Mouse (Mus musculus): ENCODE measurements at regions not wholly inside any gene's neighbourhood (a gene's known extent, or its start where the extent isn't known, plus 50 kb on each side); places are given as distances from the start of the nearest gene placed in this dataset.

DNA sequence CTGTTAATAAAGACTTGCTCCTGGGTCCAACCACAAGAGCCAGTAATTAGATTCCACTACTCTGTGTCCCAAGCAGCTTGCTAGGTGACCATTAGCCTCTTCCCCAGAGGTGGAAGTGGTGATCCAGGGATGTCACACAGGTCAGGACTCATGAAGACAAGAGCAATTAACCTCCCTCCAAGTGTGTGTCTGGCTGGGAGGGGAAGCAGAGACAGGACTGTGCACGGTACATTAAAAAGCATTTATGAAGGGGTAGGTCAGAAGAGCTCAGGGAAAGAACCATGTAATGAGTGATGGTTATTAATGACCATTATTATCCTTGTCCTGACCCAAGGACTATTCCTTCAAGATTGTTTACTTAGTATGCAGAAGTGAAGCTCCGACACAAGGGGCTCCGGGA, 136.9 kb upstream of the Gm6657 start:
- Histone ChIP-seq H3K36me3 (ENCODE audit: control insufficient read depth, insufficient read depth, low read length) (no peaks in the 10 kb centered on the region), H3K9ac (ENCODE audit: low read depth, low read length) (no peak overlapping the region), H3K27me3 (ENCODE audit: control insufficient read depth, insufficient read depth, low read length) (peaks cover 2% of the 10 kb centered on the region; the same call in 1 of the 2 replicates), H3K4me3 (no peak overlapping the region), H3K79me2 (replicated peaks; ENCODE audit: control insufficient read depth, insufficient read depth, low read length) (no peaks in the 10 kb centered on the region), H3K27ac (no peak overlapping the region), H3K4me1 (ENCODE audit: control insufficient read depth, insufficient read depth, low read length) (no peaks in the 10 kb centered on the region)
- DNase-seq, result no peak
- TF ChIP-seq EP300 (IDR thresholded peaks at IDR 0.05; ENCODE audit: insufficient read depth, low read depth, low read length) (no peak), CTCF (IDR thresholded peaks at IDR 0.05) (no peak)
- 81% methylated on average over 3 of the region's 3 CpGs for WGBS
- intact Hi-C loops (cut with DNase I), result loop anchor here (2.0 kb wide), 1 partner anchor 32 kb away; no protein-coding TSS in a partner anchor

- no peaks in the 10 kb centered on the region for H3K79me2 ChIP-seq (replicated peaks; ENCODE audit: control insufficient read depth, insufficient read depth, low read length)
- no peak overlapping the region for H3K4me3 ChIP-seq
- no peak for TF ChIP-seq CTCF (IDR thresholded peaks at IDR 0.05)
- no peak for TF ChIP-seq EP300 (IDR thresholded peaks at IDR 0.05; ENCODE audit: insufficient read depth, low read depth, low read length)
- TF ChIP-seq POLR2A (IDR thresholded peaks at IDR 0.05; ENCODE audit: insufficient read depth, low read depth, low read length), result no peak
- H3K27ac ChIP-seq, result no peak overlapping the region
- 69% methylated on average over 5 of the region's 5 CpGs for whole genome bisulfite sequencing
- peaks cover 2% of the 10 kb centered on the region; the same call in 1 of the 2 replicates for H3K27me3 ChIP-seq (ENCODE audit: control insufficient read depth, insufficient read depth, low read length)
- intact Hi-C loops (cut with DNase I), result no loop called here
- no peak overlapping the region for H3K9ac ChIP-seq (ENCODE audit: low read depth, low read length)
- H3K4me1 ChIP-seq (ENCODE audit: control insufficient read depth, insufficient read depth, low read length), result no peaks in the 10 kb centered on the region
- no peak for DNase-seq
- no peaks in the 10 kb centered on the region for H3K36me3 ChIP-seq (ENCODE audit: control insufficient read depth, insufficient read depth, low read length)
These were observed 134.1 kb upstream of the Gm6657 start for GRCm38 (mm10) chr12:78059965-78060364.

DNA sequence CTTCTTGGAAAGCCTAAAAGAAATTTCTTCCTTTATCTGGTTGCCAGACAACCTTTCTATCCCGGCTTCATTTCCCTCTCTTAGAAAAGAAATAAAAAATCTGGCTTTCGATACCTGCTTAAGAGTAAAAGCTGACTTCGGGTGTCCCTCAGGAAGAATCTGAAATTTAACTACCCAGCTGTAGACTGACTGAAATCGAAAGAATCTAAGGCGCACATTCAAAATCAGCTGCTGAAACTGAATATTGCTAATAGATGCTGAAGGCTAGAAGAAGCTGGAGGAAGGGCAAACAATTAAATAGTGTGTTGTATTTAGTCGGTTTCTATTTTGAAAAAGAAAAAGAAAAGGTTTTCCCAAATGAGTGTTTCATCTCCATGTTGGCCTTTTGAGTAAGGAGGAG, 128.0 kb upstream of the Gm6657 start:
- WGBS, result 82% methylated on average over 6 of the region's 6 CpGs

DNA sequence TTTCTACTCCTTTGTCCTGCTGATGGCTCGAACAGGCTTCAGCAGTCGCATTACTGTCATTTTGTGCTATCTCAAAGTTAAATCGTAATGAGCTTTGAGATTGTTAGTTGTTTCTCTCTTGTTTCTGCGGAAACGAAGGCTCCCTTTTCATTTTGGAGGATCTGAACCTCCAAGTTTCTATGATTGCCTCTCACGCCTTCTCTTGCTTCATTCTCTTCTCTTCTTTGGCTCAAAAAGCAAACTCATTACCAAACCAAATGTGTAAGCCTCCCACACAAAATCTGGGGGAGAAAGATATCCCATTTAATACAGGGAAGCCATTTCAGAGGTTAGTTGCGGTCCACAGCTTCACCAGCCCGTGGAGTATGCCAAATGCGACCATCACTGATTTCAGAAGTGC, 121.1 kb upstream of the Gm6657 start:
- Histone ChIP-seq H3K27me3 (ENCODE audit: control insufficient read depth, insufficient read depth, low read length) (no peaks in the 10 kb centered on the region), H3K36me3 (ENCODE audit: control insufficient read depth, insufficient read depth, low read length) (no peaks in the 10 kb centered on the region), H3K4me3 (no peak overlapping the region), H3K79me2 (replicated peaks; ENCODE audit: control insufficient read depth, insufficient read depth, low read length) (no peaks in the 10 kb centered on the region), H3K9ac (ENCODE audit: low read depth, low read length) (no peak overlapping the region), H3K4me1 (ENCODE audit: control insufficient read depth, insufficient read depth, low read length) (peaks cover 4% of the 10 kb centered on the region), H3K27ac (no peak overlapping the region)
- 83% methylated on average over 9 of the region's 9 CpGs for WGBS
- no peak for DNase-seq
- intact Hi-C loops (cut with DNase I), result no loop called here
- no peak for TF ChIP-seq POLR2A (IDR thresholded peaks at IDR 0.05; ENCODE audit: insufficient read depth, low read depth, low read length)
- TF ChIP-seq EP300 (IDR thresholded peaks at IDR 0.05; ENCODE audit: insufficient read depth, low read depth, low read length), result no peak
- TF ChIP-seq CTCF (IDR thresholded peaks at IDR 0.05), result no peak

More for the DNA sequence above, 128.0 kb upstream of the Gm6657 start:
- Histone ChIP-seq H3K27me3 (ENCODE audit: control insufficient read depth, insufficient read depth, low read length) (no peaks in the 10 kb centered on the region), H3K9ac (ENCODE audit: low read depth, low read length) (no peak overlapping the region), H3K79me2 (replicated peaks; ENCODE audit: control insufficient read depth, insufficient read depth, low read length) (no peaks in the 10 kb centered on the region), H3K36me3 (ENCODE audit: control insufficient read depth, insufficient read depth, low read length) (no peaks in the 10 kb centered on the region), H3K4me1 (ENCODE audit: control insufficient read depth, insufficient read depth, low read length) (no peaks in the 10 kb centered on the region; the same call in 1 of the 2 replicates), H3K4me3 (no peak overlapping the region), H3K27ac (no peak overlapping the region)
- no peak for DNase-seq
- TF ChIP-seq EP300 (IDR thresholded peaks at IDR 0.05; ENCODE audit: insufficient read depth, low read depth, low read length), result no peak
- no peak for TF ChIP-seq CTCF (IDR thresholded peaks at IDR 0.05)
- intact Hi-C loops (cut with DNase I), result no loop called here

GRCm38 (mm10) chr12:78074290-78074802, 119.7 kb upstream of the Gm6657 start:
- no peak for DNase-seq
- Histone ChIP-seq H3K4me1 (ENCODE audit: control insufficient read depth, insufficient read depth, low read length) (peaks cover 8% of the 10 kb centered on the region), H3K36me3 (ENCODE audit: control insufficient read depth, insufficient read depth, low read length) (no peaks in the 10 kb centered on the region), H3K27ac (no peak overlapping the region), H3K9ac (ENCODE audit: low read depth, low read length) (no peak overlapping the region), H3K79me2 (replicated peaks; ENCODE audit: control insufficient read depth, insufficient read depth, low read length) (no peaks in the 10 kb centered on the region), H3K4me3 (no peak overlapping the region), H3K27me3 (ENCODE audit: control insufficient read depth, insufficient read depth, low read length) (no peaks in the 10 kb centered on the region)
- WGBS, result 87% methylated on average over 8 of the region's 8 CpGs
- TF ChIP-seq POLR2A (IDR thresholded peaks at IDR 0.05; ENCODE audit: insufficient read depth, low read depth, low read length), result no peak
- intact Hi-C loops (cut with DNase I), result no loop called here

DNA sequence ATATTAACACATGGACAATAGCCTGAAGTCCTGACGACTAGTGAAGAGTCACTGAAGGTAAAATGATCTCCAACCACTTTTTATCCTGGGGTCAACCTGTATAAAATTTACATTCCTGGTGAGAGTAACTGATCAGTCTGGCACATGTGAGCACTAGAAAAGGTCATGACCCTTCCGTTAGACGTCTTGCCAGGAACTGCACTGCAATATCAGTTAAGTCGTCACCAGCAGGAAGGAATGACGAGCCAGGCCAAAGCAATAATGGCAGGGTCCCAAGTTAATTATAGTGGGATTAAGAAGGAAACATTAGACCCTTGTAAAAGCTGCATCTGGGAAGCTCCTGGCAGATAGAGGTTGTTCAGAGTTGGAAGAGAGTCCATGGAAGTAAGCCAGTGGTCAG, 116.8 kb upstream of the Gm6657 start:
- H3K27ac ChIP-seq, result no peak overlapping the region
- no peaks in the 10 kb centered on the region for H3K27me3 ChIP-seq (ENCODE audit: control insufficient read depth, insufficient read depth, low read length)
- H3K4me1 ChIP-seq (ENCODE audit: control insufficient read depth, insufficient read depth, low read length), result peaks cover 8% of the 10 kb centered on the region
- H3K36me3 ChIP-seq (ENCODE audit: control insufficient read depth, insufficient read depth, low read length), result no peaks in the 10 kb centered on the region
- H3K9ac ChIP-seq (ENCODE audit: low read depth, low read length), result no peak overlapping the region
- no peak overlapping the region for H3K4me3 ChIP-seq
- no peak for TF ChIP-seq EP300 (IDR thresholded peaks at IDR 0.05; ENCODE audit: insufficient read depth, low read depth, low read length)
- TF ChIP-seq POLR2A (IDR thresholded peaks at IDR 0.05; ENCODE audit: insufficient read depth, low read depth, low read length), result no peak
- no peak for TF ChIP-seq CTCF (IDR thresholded peaks at IDR 0.05)
- no peak for DNase-seq
- no peaks in the 10 kb centered on the region for H3K79me2 ChIP-seq (replicated peaks; ENCODE audit: control insufficient read depth, insufficient read depth, low read length)
- WGBS, result 28% methylated on average over 5 of the region's 5 CpGs
- intact Hi-C loops (cut with DNase I), result no loop called here

All from heart, adult 2 months (tissue).